Mouse (Mus musculus) lung, adult 2 months (tissue): ENCODE measurements around the gene Ccdc141.

Experiments used
- CTCF ChIP-seq: fragments of 200-500 bp; IDR thresholded peaks from 2 replicates; pipeline ENCODE4 v1.5.1; 2011; ENCODE audit warnings: mild to moderate bottlenecking, low read length, control low read depth; ENCODE audit not compliant: insufficient read depth
- POLR2A ChIP-seq: fragments of 200-500 bp; IDR thresholded peaks from 2 replicates; pipeline ENCODE4 v1.6.1; 2011; ENCODE audit warnings: low read depth, mild to moderate bottlenecking, control low read depth, low read length, borderline replicate concordance; ENCODE audit errors: extremely low read depth

GRCm38 (mm10) chr2:77168081-77168685, 2.3 kb downstream of the Ccdc141 start:
- TF ChIP-seq CTCF (no peak), POLR2A (no peak)
